Mouse (Mus musculus) 416B (cell line): ENCODE data around the gene Gm38119.
A peak's percentile ranks its signal among the peaks of the same experiment; 100 is the strongest.
"Not testable (repeated sequence)": the region's sequence is repeated elsewhere in the genome, so short reads cannot be mapped to it uniquely, and the experiment has no call there.

Experiments used
- DNase-seq: peaks from one replicate; pipeline ENCODE4 v3.0.0; 2011; ENCODE audit warnings: low read depth

Gene Gm38119

DNA sequence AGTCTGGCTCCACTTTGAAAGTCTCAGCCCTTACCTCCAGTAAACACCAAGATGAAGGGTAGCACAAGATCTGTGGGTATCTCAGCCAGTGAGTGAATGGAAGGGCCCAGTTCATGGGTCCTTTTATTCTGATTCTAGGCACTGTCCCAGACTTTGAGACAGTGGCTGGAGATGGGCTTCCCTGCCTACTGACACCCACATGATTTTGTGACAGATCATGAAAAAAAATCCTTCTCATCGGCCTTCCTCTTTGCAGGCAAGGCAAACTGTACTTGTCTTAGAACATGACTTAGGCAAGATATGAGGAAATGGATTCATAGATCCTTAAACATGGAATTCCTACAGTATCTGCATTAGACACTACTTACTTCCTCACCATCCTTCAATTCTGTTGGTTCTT lies at the start of gene Gm38119:
Gene Gm38119 (minus strand): TSS at position 101 of the 400 bp plus-strand sequence.
- DNase-seq, result no peak

DNA sequence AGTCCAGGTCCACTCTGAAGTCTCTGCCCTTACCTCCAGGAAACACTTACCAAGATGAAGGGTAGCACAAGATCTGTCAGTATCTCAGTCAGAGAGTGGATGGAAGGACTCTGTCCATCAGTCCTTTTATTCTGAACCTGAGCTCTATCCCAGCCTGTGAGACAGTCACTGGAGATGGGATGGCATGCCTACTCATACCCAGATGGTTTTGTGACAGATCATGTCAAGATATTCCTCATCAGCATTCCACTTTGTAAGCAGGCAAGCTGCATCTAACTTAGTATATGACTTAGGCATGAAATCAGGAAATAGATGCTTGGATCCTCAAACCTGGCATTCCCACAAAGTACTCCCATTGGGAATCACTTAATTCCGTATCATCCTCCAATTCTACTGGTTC lies 39.9 kb upstream of the Gm38119 start, which contains the start of gene Lce1i:
Gene Lce1i (minus strand): TSS at position 101 of the 400 bp plus-strand sequence.
- no peak for DNase-seq

DNA sequence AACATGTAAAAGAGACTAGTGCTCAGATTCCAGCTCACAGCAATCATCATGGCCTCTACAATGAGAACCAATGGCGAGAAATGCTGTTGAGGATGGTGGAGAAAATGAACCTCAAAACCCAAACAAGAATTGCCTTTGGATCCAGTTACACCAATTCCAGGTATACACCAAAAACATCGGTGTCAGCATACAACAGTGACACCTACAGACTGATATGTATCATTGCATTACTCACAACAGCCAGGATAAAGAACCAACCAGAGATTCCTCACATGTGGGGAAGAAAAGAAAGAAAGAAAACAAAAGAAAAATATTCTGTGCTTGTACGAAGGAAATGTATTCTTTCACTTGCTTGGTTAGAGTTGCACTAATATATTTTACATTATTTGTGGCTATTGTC lies 32.7 kb upstream of the Gm38119 start:
- peak; percentile 21 for DNase-seq

DNA sequence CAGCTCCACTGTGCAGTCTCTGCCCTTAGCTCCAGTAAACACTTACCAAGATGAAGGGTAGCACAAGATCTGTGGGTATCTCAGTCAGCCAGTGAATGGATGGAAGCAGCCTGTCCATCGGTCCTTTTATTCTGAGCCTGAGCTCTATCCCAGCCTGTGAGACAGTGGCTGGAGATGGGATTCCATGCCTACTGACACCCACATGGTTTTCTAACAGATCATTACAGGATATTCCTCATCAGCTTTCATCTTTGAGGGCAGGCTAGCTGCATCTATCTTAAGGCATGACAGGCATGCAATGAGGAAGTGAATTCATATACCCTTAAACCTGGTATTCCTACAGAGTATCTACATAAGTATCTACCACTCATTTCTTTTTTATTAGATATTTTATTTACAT lies 26.1 kb upstream of the Gm38119 start, which contains the start of gene Lce1h:
Gene Lce1h (minus strand): TSS at position 101 of the 400 bp plus-strand sequence.
- no peak for DNase-seq

DNA sequence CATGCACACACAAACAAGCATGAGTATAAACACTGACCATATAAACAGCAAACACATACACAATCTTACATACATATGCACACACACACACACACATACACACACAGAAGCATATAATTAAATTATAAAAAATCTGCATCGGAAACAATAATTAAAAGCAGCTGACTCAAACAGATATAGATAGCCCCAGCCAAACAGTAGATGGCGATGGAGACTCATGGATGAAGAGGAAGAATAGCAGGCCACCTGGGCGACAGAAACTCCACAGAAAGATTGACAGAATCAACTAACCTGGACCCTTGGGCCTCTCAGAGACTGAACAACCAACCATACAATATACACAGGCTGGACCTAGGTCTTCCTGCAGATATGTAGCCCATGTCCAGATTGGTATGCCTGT lies 14.3 kb upstream of the Gm38119 start:
- peak; percentile 10 for DNase-seq

DNA sequence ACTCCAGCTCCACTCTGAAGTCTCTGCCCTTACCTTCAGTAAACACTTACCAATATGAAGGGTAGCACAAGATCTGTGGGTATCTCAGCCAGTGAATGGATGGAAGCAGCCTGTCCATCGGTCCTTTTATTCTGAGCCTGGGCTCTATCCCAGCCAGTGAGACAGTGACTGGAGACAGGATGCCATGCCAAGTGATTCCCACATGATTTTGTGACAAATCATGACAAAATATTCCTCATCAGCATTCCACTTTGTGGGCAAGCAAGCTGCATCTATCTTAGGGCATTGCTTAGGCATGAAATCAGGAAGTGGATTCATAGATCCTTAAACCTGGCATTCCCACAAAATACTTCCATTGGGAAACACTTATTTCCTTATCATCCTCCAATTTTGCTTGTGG lies 13.3 kb upstream of the Gm38119 start, which contains the start of gene Lce1g:
Gene Lce1g (minus strand): TSS at position 101 of the 400 bp plus-strand sequence.
- DNase-seq, result no peak

DNA sequence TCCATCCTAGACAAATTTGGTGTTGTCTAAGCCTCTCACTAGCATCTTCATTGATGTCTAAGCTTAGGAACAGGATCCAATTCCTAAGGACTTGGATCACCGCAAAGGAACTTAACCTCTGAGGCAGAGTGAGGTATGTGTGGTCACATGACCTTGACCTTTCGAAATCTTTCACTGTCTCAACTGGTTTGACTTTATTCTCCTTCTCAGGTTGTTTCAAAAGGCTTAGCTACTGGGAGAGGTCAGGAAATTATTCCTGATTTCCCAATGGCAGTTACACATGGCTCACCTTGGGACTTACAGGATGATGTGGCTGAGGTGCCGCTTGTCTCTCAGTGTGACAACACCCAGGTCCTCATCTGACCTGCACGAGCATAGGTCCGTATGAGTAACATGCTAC lies 16.3 kb downstream of the Gm38119 start:
- DNase-seq, result no peak

DNA sequence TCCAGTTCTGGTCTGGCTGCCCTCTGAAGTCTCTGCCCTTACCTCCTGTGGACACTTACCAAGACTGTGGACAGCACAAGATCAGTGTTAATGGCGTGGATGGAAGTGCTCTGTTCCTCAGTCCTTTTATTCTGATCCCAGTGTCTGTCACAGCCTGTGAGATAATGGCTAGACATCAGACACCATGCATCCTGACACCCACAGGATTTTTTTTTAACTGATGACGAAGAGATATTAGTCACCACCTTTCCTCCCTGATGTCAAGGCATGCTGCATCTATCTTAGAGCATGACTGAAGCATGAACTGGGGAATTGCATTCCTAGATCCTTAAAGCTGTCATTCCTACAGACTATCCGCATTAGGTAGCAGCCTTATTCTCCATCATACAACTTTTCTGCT lies 18.6 kb downstream of the Gm38119 start, which contains the start of gene Lce1f:
Gene Lce1f (minus strand): TSS at position 101 of the 400 bp plus-strand sequence.
- no peak for DNase-seq

DNA sequence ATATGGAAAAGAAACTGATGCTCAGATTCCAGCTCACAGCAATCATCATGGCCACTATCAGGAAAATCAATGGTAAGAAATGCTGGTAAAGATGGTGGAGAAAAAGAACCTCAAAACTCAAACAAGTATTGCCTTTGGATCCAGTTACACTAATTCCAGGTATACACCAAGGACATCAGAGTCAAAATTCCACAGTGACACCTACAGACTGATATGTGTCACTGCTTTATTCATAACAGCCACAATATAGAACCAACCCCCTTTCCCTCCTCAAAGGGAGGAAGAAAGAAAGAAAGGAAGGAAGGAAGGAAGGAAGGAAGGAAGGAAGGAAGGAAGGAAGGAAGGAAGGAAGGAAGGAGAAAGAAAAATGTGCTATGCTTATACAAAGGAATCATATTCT lies 23.8 kb downstream of the Gm38119 start:
- peak; percentile 4 for DNase-seq

DNA sequence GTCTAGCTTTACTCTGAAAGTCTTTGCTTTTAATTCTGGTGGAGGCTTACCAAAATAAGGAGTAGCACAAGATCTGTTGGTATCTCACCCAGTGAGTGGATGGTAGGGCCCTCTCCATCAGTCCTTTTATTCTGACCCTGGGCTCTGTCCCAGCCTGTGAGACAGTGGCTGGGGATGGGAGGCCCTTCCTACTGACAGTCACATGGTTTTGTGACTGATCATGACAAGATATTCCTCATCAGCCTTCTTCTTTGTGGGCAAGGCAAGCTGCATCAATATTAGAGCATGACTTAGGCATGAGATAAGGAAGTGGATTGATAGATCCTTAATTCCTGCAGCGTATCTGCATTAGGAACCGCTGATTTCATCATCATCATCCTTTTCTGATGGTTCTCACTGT lies 29.9 kb downstream of the Gm38119 start, which contains the start of gene Lce1e:
Gene Lce1e (minus strand): TSS at position 101 of the 400 bp plus-strand sequence.
- DNase-seq, result no peak

DNA sequence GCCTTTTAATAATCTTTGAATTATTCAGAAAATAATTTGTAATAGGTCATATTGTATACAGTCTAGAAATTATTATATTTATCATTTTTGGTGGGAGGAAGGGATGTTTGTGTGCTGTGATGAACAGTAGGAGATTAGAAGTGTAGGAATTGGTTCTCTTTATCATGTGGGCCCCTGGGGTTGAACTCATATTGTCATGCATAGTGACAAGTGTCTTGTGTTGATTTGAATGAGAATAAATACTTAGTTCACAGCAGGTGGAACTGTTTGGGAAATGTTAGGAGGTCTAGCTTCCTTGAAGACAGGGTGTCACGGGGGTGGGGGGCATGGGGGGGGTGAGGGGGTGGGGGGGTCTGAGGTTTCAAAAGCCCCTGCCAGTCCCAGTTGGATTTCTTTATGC lies 44.3 kb downstream of the Gm38119 start:
- no peak for DNase-seq

DNA sequence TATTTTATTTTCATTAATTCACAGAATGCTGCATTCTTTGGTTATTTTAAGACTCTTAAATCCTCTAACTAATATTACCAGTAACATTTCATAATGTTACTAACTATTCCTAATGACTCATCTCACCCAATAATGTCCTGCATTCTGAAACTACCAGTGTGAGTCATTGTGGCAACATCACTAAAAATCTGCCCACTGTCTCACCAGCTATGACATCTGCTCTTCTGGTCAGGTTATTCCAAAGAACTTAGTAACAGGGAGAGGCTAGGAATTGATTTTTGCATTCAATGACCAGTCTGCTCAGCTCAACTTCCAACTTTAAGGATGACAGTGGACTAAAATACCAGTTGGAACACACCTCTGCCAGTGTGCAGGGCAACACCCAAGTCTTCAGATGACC lies 47.2 kb downstream of the Gm38119 start:
- peak; percentile 11 for DNase-seq

DNA sequence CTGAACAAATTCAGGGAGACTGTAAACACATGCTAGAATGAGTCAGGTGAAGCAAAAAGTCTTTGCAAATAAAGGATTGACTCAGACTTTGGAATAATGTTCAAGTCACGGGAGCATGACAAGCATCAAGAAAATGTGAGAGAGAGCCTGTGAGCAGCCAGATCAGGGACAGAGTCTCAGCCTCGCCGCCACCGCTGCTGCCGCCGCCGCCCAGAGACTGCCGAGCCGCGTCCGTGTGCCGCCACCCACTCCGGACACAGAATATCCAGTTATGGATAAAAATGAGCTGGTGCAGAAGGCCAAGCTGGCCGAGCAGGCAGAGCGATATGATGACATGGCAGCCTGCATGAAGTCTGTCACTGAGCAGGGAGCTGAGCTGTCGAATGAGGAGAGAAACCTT lies 49.7 kb downstream of the Gm38119 start:
- not testable (repeated sequence) for DNase-seq
